Mouse (Mus musculus) embryonic facial prominence, embryonic 14.5 days (tissue): ENCODE data around the gene Gm15155. TPM values are rescaled to one million over a fixed set of nuclear protein-coding genes. Genes with fewer than 3 reads are reported as not detected.
"Not testable (repeated sequence)": the region's sequence is repeated elsewhere in the genome, so short reads cannot be mapped to it uniquely, and the experiment has no call there.

Experiments used
- ATAC-seq: fragments of 200-750 bp; cut with Nextera tagmentation; 2 replicates; pipeline ENCODE4 v1.8.0; 2017; ENCODE audit warnings: low read depth, moderate number of reproducible peaks, moderate TSS enrichment
- DNase-seq: peaks from one replicate; pipeline ENCODE4 v3.0.0-alpha.2; 2015; ENCODE audit warnings: low spot score
- H3K27ac ChIP-seq: fragments of 300-500 bp; sonication (generic); replicated peaks from 2 replicates; pipeline ENCODE4 v1.5.1; 2014; ENCODE audit warnings: low read depth, mild to moderate bottlenecking, low read length, moderate library complexity
- H3K27me3 ChIP-seq: fragments of 300-500 bp; sonication (generic); replicated peaks from 2 replicates; pipeline ENCODE4 v1.6.1; 2014; ENCODE audit warnings: low read length; ENCODE audit not compliant: control insufficient read depth, insufficient read depth
- H3K36me3 ChIP-seq: fragments of 300-500 bp; sonication (generic); 2 replicates; pipeline ENCODE4 v1.6.1; 2014; ENCODE audit warnings: low read length, mixed read lengths; ENCODE audit not compliant: control insufficient read depth, insufficient read depth
- H3K4me1 ChIP-seq: fragments of 300-500 bp; sonication (generic); 2 replicates; pipeline ENCODE4 v1.6.1; 2014; ENCODE audit warnings: antibody characterized with exemption, low read length; ENCODE audit not compliant: control insufficient read depth, insufficient read depth
- H3K4me2 ChIP-seq: fragments of 300-500 bp; sonication (generic); 2 replicates; pipeline ENCODE4 v1.6.1; 2014; ENCODE audit warnings: low read depth, mild to moderate bottlenecking, low read length, moderate library complexity, mixed read lengths
- H3K4me3 ChIP-seq: fragments of 300-500 bp; sonication (generic); 2 replicates; pipeline ENCODE4 v1.5.1; 2014; ENCODE audit warnings: low read depth, mild to moderate bottlenecking, low read length
- H3K9ac ChIP-seq: fragments of 300-500 bp; sonication (generic); 2 replicates; pipeline ENCODE4 v1.6.1; 2014; ENCODE audit warnings: low read depth, mild to moderate bottlenecking, low read length, moderate library complexity, mixed read lengths
- H3K9me3 ChIP-seq: fragments of 300-500 bp; sonication (generic); 2 replicates; pipeline ENCODE4 v1.6.1; 2016; ENCODE audit warnings: low read length; ENCODE audit not compliant: control insufficient read depth
- WGBS: fragments of 180-500 bp; shearing (Covaris S2); extraction: QIAGEN DNeasy Blood & Tissue Kit; methylation state at CpG from one replicate; pipeline ENCODE4 v1.1.7; 2014; 5-methylcytosine and 5-hydroxymethylcytosine counted together
- polyA plus RNA-seq: library from polyadenylated mRNA; unstranded; fragments of >200 nt; fragmentation: Nextera tagmentation; extraction: Ambion mirVana; gene quantifications from 2 replicates; pipeline ENCODE4 v1.2.1, GENCODE M21; 2014

Gm15155 gene
- polyA plus RNA-seq, 1 experiment from 2014 or later, result not detected

- Histone ChIP-seq H3K4me3 (no peak overlapping the region), H3K27ac (no peak overlapping the region), H3K9ac (no peak overlapping the region), H3K9me3 (no peaks in the 10 kb centered on the region), H3K27me3 (no peaks in the 10 kb centered on the region), H3K4me1 (no peaks in the 10 kb centered on the region), H3K4me2 (no peak overlapping the region), H3K36me3 (no peaks in the 10 kb centered on the region)
- WGBS, result 71% methylated on average over 1 of the region's 1 CpGs
- ATAC-seq, result no peak
- DNase-seq, result no peak
Measured at GRCm38 (mm10) chrX:155728387-155728786, 103.8 kb downstream of the Gm15155 start.

- Histone ChIP-seq H3K9ac (no peak overlapping the region), H3K4me1 (no peaks in the 10 kb centered on the region), H3K9me3 (no peaks in the 10 kb centered on the region), H3K27ac (no peak overlapping the region), H3K4me2 (no peak overlapping the region), H3K4me3 (no peak overlapping the region), H3K36me3 (no peaks in the 10 kb centered on the region), H3K27me3 (no peaks in the 10 kb centered on the region)
- WGBS, result 75% methylated on average over 1 of the region's 1 CpGs
- ATAC-seq (no peak), DNase-seq (no peak)
Measured at GRCm38 (mm10) chrX:155888118-155888517, 263.6 kb downstream of the Gm15155 start.

- ATAC-seq (no peak), DNase-seq (no peak)
- Histone ChIP-seq H3K4me3 (no peak overlapping the region), H3K9me3 (no peaks in the 10 kb centered on the region), H3K27ac (no peak overlapping the region), H3K4me2 (no peak overlapping the region), H3K4me1 (no peaks in the 10 kb centered on the region), H3K27me3 (no peaks in the 10 kb centered on the region), H3K36me3 (no peaks in the 10 kb centered on the region), H3K9ac (no peak overlapping the region)
- 79% methylated on average over 1 of the region's 1 CpGs for WGBS
Measured at GRCm38 (mm10) chrX:155900040-155900439, 275.5 kb downstream of the Gm15155 start.

GRCm38 (mm10) chrX:155901742-155902141 is 277.2 kb downstream of the Gm15155 start:
- H3K36me3 ChIP-seq, result no peaks in the 10 kb centered on the region
- no peaks in the 10 kb centered on the region for H3K4me1 ChIP-seq
- H3K9ac ChIP-seq, result no peak overlapping the region
- ATAC-seq, result no peak
- H3K4me2 ChIP-seq, result no peak overlapping the region
- no peak overlapping the region for H3K4me3 ChIP-seq
- no peak overlapping the region for H3K27ac ChIP-seq
- H3K9me3 ChIP-seq, result no peaks in the 10 kb centered on the region
- peak; percentile 23 for DNase-seq
- no peaks in the 10 kb centered on the region for H3K27me3 ChIP-seq

GRCm38 (mm10) chrX:155903108-155903507 is 278.6 kb downstream of the Gm15155 start:
- no peaks in the 10 kb centered on the region for H3K9me3 ChIP-seq
- DNase-seq (peak; percentile 0), ATAC-seq (no peak)
- no peaks in the 10 kb centered on the region for H3K4me1 ChIP-seq
- H3K27me3 ChIP-seq, result no peaks in the 10 kb centered on the region
- H3K4me2 ChIP-seq, result no peak overlapping the region
- H3K9ac ChIP-seq, result no peak overlapping the region
- H3K36me3 ChIP-seq, result no peaks in the 10 kb centered on the region
- no peak overlapping the region for H3K27ac ChIP-seq
- 25% methylated on average over 1 of the region's 1 CpGs for WGBS
- no peak overlapping the region for H3K4me3 ChIP-seq

- ATAC-seq (no peak), DNase-seq (no peak)
- Histone ChIP-seq H3K27ac (no peak overlapping the region), H3K4me2 (no peak overlapping the region), H3K9me3 (no peaks in the 10 kb centered on the region), H3K4me1 (no peaks in the 10 kb centered on the region), H3K9ac (no peak overlapping the region), H3K4me3 (no peak overlapping the region), H3K27me3 (no peaks in the 10 kb centered on the region), H3K36me3 (no peaks in the 10 kb centered on the region)
- WGBS, result 76% methylated on average over 1 of the region's 1 CpGs
Measured at GRCm38 (mm10) chrX:156009756-156010155, 385.2 kb downstream of the Gm15155 start.

GRCm38 (mm10) chrX:156155776-156156175 is 531.2 kb downstream of the Gm15155 start:
- Histone ChIP-seq H3K36me3 (no peaks in the 10 kb centered on the region), H3K4me2 (no peak overlapping the region), H3K9me3 (no peaks in the 10 kb centered on the region), H3K27ac (no peak overlapping the region), H3K4me1 (no peaks in the 10 kb centered on the region), H3K27me3 (no peaks in the 10 kb centered on the region), H3K4me3 (no peak overlapping the region), H3K9ac (no peak overlapping the region)
- DNase-seq (no peak), ATAC-seq (no peak)
- 61% methylated on average over 2 of the region's 2 CpGs for WGBS

- no peak overlapping the region for H3K4me3 ChIP-seq
- H3K36me3 ChIP-seq, result no peaks in the 10 kb centered on the region
- H3K4me1 ChIP-seq, result no peaks in the 10 kb centered on the region
- no peak overlapping the region for H3K9ac ChIP-seq
- no peaks in the 10 kb centered on the region for H3K27me3 ChIP-seq
- H3K27ac ChIP-seq, result no peak overlapping the region
- no peak overlapping the region for H3K4me2 ChIP-seq
- H3K9me3 ChIP-seq, result no peaks in the 10 kb centered on the region
- DNase-seq (no peak), ATAC-seq (no peak)
Measured at GRCm38 (mm10) chrX:156171587-156171986, 547.0 kb downstream of the Gm15155 start.

GRCm38 (mm10) chrX:156303806-156304205 is 679.3 kb downstream of the Gm15155 start:
- H3K9ac ChIP-seq, H3K36me3 ChIP-seq, H3K27me3 ChIP-seq: not testable (repeated sequence)

More at GRCm38 (mm10) chrX:156303806-156304205, 679.3 kb downstream of the Gm15155 start:
- DNase-seq, H3K9me3 ChIP-seq, H3K4me1 ChIP-seq, H3K4me2 ChIP-seq, H3K4me3 ChIP-seq, H3K27ac ChIP-seq, ATAC-seq: not testable (repeated sequence)
